Mouse (Mus musculus): Measurements from ENCODE around the gene Gbp8.

- no peak for TF ChIP-seq EP300 (IDR thresholded peaks at IDR 0.05; ENCODE audit: insufficient read depth, low read depth, low read length)
- no peak for TF ChIP-seq CTCF (IDR thresholded peaks at IDR 0.05; ENCODE audit: low read depth, low read length)
Measured at GRCm38 (mm10) chr5:104979040-104979513, 160.3 kb downstream of the Gbp8 start.

All from ES-Bruce4 (cell line).